Mouse (Mus musculus) cerebellum, postnatal 36 days (tissue): ENCODE measurements around the gene Tdrkh.

ENCODE experiments used
- DNase-seq, 2 experiments: peaks; one replicate each; pipeline ENCODE4 v3.0.0; 2021 to 2022; ENCODE audit warnings: mixed read lengths in 2 of 2

Tdrkh gene

DNA sequence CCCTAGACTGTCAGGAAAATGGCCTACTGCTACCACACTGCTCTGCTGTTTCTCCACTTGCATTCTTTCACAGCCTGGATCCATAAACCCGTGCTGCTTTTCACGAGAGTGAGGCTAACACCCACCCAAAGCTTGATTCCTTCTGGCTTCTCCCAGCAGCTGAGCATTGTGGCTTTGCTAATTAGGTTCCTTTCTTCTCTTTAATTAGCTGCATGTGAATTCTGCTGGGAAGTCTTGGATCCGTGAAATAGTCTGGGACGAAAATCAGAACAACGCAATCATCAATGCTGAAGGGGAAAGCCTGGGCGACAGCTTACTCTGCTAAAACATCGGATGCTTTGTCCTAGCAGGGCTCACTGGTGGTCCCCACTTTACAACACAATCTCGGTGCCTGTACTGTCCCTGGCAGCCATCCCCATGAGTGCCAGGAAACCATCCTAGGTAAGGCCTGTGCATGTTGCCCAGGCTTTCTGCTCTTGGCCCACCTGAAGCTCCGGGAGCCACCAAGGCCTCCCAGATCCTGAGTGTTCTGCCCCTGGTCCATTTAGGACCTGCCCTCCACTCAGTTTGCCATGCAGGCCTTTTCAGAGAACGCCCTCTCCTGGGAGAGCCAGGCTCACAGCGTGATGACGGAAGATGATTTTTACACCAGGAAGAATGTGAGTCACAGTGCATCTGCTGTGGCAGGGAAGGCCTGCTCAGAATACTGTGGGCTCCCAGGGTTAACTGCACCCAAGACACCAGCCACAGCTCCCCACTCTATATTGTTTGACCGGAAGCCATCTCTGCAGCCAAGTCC is 52.8 kb downstream of the Tdrkh start:
- DNase-seq: no peak

DNA sequence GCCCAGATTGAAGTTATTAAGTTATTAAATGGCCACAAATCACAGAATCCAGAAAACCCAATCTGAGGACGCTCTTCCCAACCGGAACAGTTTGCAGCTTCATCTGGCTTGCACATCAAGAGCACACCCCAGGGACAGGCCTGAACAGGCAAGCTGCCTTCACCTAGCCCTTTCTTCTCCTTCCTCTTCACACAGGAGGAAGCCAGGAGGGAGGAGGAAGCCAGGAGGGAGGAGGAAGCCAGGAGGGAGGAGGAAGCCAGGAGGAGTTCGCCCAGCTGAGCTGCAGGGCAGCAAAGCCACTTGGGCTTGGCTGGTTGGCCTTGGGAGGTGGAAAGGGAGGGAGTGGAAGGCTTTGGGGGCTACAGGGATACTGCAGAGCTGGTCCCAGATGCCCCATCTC is 55.9 kb downstream of the Tdrkh start:
- DNase-seq: no peak

DNA sequence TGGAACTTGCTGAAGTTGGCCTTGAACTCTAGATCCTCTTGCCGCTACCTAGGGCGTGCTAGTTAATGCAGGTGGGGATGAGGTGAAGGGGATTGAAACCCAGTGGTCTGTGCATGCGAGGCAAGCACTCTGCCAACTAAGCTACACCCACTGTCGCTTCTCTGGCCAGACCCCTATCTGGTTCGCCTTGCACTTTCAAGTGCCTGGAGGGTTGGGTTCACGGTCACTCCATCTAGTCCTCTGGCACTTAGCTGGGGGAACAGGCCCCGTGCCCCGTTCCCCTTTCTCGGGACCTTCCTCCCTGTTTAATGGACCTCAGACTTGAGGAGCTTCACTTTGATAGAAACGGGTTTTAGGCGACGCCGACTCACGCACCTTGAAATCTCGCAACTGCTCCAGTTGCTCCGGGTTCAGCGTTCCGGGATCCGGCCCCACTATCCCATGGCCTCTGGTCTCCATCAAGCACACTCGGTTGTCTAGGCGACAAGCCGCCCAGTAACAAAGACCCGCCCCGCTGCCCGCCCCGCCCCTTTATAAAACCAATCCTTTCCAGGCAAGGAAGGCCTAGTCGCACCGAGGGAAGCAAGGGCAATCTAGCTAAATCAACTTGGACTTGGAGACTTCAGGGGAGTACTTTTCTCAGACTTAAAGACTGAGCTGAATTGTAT is 59.5 kb downstream of the Tdrkh start:
- no peak for DNase-seq

- no peak for DNase-seq
These were observed 60.0 kb downstream of the Tdrkh start for GRCm38 (mm10) chr3:94473115-94473505.

DNA sequence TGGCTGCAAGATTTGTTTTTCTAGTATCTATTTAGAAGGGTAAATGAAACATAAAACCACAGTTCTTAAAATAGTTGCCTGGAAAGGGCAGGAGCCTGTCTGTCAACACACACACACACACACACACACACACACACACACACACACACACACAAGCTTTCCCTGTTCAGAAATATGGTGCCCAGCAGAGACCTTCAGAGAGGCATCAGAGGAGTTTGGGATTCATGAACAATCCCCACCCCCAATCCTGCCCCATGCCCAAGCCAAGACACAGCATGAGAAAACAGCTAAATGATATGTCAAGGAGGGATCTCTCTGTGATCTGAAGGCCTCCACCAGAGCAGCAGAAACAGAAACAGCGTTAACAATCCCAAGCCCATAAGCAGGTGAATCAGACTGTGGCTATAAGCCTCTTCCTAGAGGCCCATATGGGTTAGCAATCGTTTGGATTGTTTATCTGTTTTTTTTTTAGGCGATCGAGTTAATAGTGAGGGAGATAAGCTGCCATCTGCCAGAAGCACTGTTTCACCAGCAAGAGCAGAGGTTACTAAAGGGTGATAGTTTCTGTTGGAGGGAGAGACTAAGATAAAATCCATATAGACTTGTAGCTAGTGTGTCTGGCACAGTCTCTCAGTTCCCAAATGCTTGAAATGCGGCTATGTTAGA is 60.6 kb downstream of the Tdrkh start:
- DNase-seq: no peak

- no peak for DNase-seq
These were observed 63.4 kb downstream of the Tdrkh start for GRCm38 (mm10) chr3:94476301-94477035.

GRCm38 (mm10) chr3:94477444-94477843 is 64.4 kb downstream of the Tdrkh start:
- DNase-seq: peak in 1 of 2 experiments; percentile 37

DNA sequence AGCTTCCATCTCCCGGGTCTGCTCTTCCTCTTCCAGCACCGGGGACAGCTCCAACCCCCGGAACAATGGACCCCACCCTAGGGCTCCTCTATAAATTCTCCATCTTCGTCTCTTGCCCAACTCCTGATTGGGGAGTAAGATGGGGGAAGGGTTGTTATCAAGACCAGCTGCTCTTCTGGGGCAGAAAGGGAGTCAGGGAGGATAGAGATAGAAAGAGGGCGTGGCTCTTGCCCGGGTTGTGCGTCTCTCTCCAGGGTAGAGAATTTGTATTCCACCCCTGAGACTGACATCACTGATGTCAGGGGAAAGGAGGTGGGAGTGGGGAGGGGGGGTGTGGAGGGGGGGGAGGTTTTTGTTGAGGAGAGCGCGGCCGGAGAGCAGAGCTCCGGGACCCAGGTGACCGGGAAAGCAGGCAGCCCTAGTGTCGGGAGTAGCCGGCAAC is 64.9 kb downstream of the Tdrkh start, which contains the start of gene Celf3:
Gene Celf3 (plus strand): TSS at position 315 of the 442 bp plus-strand sequence.
- DNase-seq: peak; percentile 80

GRCm38 (mm10) chr3:94478591-94479169 is 65.6 kb downstream of the Tdrkh start:
- no peak for DNase-seq

DNA sequence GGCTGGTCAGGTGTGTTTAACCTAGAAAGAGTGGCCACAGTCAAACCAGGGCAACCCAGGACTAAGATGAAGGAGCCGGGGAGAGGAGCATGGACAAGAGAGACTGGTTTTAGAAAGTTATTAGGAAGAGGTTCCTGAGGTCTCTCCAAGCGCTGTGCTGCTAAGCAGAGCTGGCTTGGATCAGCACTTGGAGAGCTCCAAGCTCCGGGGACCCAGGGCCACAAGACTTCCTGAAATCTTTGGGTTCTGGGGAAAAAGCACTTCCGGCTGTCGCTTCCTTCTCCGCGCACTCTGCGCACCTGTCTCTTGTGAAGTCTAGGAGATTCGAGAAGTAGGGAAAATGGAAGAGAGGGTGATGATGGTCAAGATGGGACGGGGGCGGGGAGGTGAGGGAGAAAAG is 66.5 kb downstream of the Tdrkh start:
- no peak for DNase-seq

DNA sequence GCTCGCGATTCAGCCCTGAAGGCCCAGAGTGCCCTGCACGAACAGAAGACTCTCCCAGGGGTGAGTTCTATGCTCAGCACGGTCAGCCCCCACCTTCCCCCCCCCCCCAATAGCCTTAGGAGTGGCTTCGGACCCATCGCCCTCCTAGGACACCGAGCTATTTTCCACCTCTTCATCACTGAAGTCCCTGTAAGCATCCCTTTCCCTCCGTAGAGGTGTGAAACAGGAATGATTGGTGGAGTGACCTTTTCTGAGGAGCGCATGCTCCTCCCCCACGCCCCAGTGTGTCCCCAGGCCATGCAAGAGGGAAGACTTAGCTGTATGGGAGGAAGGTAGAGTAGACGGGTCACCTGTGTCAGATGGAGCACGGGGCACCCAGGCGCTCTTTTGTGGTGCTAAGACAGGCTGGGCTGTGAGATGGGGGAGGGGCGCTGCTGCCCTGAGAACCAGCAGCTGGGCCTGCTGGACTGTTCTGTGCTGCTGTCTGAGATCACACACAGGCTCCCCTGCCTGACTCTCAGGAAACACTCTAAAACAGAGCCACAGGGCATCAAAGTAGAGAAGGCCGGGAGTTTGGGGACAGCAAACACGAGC is 67.3 kb downstream of the Tdrkh start, which contains the start of gene Riiad1:
Gene Riiad1 (minus strand): TSS at position 51 of the 594 bp plus-strand sequence.
- no peak for DNase-seq

DNA sequence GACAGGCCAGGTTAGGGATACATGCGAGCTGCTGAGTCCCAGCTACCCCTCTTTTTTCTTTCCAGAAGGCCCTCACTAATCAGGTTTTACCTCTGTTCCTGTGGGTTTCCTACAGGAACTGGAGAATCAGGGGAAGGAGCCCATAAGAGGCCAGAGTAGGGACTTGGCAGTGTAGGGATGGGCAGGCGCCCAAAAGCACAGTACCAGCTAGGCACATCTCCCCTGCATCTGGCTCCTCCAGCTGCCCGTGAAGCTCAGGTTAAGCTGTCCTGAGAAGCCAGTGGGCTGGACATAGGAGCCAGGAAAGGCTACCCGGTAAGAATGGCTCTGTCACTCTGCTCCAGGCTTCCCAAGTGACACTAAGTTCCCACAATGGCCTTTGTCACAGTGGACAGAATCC is 68.4 kb downstream of the Tdrkh start:
- no peak for DNase-seq

- DNase-seq: peak; percentile 40 to 50
These were observed 69.8 kb downstream of the Tdrkh start for GRCm38 (mm10) chr3:94482764-94483385.

DNA sequence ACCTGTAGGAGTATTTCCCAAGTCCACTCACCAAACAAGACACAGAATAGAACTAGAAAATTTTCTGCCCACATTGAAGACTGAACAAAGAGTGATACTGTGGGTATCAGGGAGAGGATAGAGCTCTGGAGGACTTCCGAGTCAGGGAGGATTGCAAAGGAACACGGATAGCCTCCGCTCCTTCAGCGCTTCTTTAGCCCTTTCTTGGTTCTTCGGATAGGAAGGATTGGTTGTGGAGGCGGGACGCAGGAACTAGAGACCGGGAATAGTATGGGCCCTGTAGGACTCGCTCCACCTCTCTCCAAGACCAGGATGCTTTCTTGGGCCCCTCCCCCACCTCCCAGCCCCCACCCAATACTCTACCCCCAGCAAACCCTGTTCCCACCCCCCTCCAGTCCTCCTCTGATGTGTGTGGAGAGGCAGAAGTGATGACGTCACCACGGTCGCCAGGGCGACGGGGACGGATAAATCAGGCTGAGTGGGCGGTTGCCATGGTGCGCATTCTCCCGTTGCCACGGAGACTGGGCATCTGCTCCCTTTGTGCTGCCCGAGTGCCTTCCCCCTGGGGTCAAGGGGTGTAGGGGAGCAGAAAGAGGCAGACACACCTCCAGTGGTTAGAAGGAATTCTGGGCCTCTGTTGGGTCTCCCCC is 70.8 kb downstream of the Tdrkh start:
- peak; percentile 75 to 76 for DNase-seq
